Mouse (Mus musculus) yolk sac, embryonic 10.5 days (tissue): ENCODE data around the gene Pparg.

Source experiments
- DNase-seq: peaks from one replicate; pipeline ENCODE4 v3.0.0-alpha.2; 2017; ENCODE audit warnings: low spot score

Pparg gene

DNA sequence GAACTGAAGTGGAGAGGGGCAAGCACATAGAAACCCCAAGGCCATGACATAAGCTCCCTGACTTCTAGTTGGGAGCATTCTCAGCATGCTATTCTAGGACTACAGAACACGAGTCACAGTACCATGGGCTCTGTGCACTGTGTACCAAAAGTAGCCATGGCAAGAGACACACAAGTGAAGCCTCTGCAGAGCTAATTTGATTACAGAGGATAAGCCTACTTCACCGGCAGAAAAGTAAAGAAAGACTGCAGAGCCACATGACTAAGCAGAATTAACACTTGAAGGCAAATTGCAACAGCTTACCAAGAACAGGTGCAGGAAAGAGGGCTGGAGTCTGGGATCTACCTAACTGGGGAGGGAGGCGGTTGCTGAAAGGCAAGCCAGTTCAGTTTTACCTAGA is 103.9 kb downstream of the Pparg start:
- no peak for DNase-seq

DNA sequence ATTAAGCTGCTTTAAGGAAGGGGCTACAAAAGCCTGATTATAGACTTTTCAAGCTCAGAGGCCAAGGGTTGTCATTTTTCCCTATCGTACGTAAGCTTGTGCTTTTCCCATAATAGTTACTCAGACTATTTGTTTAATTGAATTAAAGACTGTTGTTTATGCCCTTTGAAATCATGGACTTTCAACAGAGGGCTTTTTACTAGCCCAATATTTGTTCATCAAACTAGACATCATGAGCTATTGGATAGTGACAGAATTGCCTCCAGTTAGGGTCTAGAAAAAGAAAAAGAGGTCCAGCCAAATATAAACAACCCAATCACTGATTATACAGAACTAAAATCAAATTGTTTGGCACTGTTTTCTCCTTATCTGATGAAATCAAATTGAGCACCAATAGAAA is 104.7 kb downstream of the Pparg start:
- DNase-seq = no peak

DNA sequence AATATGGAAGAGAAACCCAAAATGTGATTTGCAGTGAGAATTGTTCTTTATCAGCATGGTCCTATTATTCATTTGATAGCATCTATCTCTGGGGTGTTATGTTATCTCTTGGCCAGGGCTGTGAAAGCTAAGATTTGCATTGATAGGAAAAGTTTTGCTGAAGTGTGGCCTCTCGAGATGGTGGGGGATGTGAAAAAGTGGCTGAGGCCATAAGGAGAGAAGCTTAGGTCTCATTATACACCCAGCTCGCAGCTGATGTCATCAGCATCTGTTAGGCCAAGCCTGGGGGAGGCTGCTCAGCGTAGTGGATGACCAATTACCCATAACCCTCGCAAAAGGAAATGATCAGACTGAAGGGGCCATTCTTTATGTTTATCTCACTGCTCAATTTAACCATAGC is 105.1 kb downstream of the Pparg start:
- DNase-seq = no peak

DNA sequence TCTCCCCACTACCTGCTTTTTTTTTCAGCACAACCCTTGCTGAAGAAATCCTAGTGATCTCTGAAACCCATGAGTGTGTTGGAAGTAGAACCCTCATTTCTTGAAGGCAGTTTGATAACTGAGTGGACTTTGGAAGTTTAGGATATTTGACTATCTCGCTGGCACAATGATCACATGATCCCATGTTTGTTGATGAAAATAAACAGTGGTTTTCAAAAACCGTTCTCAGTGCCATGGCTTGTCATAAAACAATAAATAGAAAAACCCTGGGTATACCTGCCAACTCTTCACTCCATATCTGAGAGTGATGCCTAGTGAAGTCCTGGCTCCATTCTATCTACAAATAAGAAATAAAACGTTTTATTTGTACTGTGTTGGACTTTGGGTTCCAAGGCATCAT is 105.8 kb downstream of the Pparg start:
- no peak for DNase-seq

DNA sequence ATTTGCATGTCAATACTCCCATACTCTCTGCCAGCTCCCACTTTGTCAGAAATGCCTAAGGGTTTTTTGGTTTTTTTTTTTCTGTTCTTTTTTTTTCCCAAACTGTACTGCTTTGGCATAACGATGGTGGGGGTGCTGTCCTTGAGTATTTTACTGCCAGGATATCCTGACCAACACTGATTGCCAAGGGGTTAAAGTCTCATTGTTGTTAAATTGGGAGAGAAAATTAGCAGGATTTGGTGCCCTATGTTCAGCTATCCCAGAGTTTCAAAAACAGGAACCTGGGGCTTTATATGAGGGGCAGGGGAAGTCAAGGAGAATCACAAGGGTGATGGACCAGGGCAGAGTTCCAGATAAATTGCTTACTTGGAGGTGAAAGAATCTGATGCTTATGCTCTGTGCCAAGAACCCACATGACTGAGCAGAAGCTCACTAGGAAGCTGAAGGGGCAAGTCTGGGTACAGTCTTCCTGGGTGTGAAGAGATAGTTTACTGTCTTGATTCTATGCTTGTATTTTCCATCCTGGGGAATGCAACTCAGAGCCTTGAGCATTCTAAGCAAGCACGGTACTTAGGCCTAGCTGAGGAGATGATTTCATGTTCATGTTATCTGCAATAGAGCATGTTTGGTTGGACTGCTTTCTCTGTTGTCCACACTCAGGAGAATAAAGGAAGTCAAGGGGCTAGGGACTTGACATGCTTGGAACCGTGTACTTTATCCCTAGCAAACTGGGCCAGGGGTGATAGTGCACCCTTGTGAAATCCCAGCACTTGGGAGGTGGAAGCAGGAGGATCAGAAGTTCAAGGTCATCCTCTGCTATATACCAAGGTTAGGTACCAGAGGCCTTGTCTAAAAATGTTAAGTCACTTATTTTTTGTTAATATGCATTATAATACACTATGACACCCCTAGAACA is 109.2 kb downstream of the Pparg start:
- DNase-seq = no peak

DNA sequence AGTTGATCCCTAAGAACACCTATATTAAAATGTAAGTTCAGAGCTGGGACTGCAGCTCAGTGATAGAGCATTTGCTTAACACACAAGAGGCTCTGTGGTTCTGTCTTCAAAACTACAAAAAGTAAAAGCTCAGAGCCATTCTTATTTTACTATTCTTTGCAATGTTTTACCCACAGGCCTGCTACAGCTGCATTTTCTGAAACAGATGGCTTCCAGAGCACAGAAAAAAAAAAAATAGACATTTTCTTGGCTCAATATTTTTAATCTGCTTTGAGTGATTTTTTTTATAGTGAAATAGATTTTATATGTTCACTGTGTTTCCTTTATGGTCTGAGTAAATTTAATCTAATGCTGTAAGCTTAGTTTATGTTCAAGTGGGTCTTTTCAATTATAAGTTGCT is 111.2 kb downstream of the Pparg start:
- DNase-seq = no peak

DNA sequence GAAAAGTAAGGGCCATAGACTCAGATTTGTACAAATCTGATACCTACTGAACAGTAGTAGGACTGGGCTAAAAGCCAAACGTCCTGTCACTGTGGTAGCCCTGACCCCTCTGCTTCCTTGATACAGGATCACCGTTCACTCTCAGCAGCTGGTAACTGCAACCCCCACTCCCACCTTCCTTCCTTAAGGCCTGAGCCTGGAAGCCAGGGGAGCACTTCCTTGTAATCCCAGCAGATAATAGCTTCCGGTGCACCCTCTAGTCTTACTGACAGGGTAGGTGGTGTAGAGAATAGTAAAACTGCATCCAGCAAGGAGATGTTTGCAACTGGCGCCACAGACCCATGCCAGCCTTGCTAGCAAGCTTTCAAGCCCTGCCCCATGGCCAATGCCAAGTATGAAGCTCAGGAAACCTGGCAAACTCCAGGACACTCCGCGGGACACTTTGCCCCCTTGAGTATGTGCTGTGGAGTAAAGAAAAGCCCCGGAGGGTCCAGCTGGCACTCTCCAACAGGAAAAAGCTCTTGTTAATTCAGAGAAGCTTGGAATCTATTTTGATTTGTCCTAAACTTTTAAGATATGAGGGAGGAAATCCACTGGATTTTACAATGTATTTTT is 116.4 kb downstream of the Pparg start:
- DNase-seq = no peak

DNA sequence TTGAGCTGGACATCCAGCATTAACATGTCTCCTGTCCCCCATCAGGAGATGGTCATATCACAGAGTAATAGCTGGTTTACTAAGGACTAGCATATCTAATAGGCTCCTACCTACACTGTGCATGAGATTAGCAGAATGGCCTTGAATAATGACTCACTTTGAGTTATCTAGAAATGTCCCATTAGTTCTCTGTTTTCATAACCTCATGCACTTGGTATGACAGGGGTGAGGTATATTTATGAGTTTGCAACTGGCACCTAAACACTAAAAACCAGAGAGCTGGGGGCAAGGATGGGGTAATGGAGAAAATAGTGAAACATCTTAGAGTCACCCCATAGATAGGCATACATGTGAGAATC is 119.2 kb downstream of the Pparg start:
- DNase-seq = no peak

DNA sequence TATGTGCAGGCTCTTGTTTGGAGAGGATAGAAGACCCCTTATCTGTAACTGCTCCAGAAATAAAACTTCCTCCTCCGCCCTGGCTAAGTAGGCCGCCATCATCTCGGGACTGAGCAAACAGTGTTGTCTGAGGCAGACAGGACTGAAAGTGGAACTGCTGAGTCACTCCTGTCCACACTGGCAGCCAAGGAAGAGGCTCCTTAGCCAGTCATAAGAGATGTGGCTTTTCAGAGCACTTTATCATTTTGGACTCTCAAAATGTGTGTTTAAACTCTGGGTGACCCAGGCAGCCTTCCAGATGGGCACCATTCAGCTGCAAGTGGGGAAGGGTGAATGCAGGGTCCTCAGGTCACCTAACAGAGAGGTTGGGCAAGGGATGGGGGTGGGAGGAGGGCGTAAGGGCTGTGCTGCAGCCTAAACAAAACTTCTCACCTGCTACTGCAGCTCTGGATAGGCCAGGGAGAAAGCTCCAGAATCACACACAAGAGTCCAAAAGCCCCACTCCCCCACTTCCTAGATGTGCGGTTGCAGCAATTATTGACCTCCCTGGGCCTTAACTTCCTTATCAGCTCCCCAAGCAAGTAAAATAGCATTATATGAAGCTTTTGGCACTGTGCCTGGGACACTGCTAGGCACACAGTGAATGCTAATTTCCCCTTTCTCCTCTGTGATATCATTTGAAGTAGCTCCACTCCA is 119.7 kb downstream of the Pparg start:
- DNase-seq = peak; percentile 51

DNA sequence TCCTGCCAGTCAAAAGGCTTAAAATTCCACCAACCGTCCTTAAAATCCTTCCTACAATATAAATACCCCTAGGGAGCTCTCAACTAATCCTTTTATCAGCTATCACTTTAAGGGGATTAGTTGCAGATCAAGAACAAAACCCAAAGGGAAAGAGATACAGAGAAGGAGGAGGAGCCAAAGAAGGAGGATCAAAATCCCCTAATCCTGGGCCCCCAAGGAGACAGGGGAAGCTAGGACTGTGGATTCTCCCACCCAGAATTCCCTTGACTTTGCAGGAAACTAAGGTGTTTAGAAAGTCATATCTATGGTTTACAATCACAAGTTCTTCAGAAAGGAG is 120.2 kb downstream of the Pparg start:
- no peak for DNase-seq

DNA sequence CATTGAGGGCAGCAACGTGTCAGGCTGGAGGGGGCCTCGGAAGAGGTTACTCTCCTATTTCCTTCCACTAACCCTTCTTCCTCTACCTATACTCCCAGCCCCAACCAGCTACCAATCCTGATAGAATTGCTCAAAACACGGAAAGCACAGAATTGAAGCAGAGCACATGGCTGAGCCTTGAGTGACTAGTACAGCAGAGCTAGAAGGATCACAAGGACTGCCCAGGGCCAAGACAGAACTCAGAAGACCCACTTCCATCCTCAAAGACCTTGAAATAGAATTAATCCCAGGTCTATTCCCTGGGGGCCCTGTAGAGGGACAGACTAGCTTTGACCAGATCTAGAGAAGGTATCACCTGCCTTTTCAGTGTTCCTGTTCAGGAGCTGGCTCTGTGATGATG is 120.9 kb downstream of the Pparg start:
- DNase-seq = no peak

DNA sequence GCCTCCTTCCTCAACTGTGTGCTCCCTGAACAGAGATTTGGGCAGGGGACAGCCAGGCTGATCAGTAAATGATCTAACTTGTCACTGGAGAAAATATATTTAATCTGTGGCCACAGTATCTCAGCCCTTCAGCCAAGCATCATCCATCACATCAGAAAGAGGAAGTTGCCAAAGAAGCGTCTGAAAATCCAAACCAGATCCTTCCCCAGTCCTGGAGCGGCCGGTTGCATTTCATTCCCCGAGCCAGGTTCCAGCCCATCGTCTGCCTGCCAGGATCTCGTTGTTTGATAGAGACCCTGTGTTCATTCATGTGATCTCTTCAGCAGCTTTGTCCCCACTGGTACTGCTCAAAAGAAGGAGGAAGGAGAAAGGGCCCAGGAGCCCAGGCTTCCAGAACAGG is 124.9 kb downstream of the Pparg start:
- no peak for DNase-seq

DNA sequence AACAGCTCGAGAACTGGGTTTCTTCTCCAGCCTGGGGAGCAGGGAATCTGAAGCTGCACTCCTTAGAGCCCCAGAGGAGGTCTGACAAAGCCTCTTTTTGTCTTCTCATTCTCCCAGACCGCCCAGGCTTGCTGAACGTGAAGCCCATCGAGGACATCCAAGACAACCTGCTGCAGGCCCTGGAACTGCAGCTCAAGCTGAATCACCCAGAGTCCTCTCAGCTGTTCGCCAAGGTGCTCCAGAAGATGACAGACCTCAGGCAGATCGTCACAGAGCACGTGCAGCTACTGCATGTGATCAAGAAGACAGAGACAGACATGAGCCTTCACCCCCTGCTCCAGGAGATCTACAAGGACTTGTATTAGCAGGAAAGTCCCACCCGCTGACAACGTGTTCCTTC is 129.1 kb downstream of the Pparg start:
- no peak for DNase-seq

DNA sequence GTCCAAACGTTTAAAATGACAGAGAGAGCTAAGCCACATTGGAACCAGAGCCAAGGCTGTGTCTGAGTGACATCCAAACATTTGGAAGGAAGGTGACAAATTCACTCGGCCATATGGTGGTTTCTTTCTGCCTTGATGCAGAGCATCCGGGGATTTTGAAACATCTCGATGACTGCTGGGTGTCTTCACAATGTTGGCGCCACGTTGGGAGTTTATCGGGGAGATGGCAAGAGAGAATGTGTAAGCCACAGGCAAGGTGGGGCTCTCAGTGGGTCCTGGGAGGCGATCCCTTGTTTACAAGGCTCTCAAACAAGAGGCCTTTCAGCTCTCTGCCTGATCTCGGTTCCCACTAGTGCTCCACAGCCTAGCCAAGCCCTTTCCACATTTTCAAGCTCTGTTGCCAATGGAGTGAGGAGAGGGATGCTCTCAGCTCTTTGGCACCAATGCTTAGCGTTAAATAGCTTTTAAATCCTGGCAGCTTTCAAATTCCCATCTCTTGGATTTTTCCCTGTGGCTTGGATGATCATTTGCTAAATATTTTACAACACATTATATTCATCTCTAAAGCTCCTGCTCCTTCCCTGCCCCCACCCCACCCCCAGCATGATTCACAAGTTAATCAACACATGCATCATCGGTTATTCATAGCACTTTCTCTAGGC is 132.3 kb downstream of the Pparg start:
- no peak for DNase-seq

DNA sequence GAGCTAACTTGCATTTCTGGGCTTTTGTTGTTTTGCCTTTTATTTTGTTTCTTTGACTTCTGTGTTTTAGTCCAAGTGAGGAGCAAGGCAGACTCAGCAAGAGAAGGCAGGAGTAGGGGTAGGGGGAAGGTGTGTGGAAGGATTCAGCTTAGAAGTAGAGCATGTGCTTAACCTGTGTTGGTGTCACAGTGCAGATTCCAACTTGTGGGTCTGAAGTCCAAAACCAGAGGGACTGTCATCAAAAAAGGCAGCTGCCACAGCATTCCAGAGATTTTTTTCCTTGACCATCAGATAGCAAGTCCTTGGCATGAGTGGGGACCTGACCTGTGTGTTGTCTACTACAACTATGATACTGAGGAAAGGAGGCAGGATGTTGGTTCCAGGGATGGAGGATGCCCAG is 133.1 kb downstream of the Pparg start:
- peak; percentile 55 for DNase-seq

DNA sequence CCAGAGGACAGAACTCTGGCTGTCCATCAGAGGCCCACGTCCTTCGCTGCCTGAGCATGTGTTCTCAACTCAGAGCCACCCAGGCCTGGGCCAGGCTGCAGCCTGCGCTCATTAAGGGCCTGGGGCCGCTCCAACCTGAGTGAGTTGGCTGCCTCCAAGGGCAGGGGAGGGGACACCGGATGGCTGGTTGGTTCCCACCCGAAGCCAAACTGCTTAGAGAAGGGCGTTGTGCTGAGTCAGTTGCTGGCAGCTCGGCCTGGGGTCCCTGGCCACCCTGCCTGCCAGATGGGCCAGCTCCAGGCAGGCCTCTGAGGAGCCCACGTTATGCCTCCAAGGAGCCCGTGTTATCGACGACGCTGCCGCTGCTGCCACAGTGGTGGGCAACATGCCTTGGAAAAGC is 138.8 kb downstream of the Pparg start:
- no peak for DNase-seq

DNA sequence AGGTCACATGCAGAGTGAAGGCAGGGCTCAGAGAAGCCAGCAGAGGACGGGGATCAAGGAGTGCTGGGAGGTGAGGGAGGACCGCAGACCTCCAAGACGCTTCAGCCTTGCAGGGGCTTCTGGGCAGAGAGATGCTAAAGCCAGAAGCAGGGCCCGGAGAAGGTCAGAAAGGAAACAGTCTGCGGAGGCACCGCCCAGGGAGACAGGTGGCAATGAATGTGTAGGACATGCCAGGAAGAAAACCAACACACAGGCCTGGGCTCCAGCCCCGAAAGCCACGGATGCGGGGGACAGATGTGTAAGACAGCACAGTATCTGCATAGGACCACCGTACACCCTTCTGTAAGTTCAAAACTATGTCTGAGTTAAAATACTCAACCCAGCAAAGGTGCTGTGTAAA is 139.5 kb downstream of the Pparg start:
- DNase-seq = no peak

DNA sequence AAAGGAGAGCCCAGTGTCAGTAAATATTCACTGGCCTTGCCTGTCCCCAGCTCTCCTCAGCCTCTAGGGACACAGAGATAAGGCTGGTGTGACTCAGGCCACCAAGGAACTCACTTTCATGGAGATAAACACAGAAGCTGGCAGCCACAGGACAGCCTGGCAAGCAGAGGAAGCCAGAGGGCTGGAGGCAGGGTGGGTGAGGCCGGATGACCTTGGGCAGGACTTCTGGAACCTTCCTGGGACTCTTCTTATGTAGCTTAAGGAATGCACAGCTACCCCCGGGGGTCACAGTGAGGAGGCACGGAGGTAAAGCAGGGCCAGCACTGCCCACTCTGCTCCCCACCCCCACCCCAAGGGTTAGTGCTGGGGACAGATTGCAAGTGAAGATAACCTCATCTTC is 140.4 kb downstream of the Pparg start:
- no peak for DNase-seq

DNA sequence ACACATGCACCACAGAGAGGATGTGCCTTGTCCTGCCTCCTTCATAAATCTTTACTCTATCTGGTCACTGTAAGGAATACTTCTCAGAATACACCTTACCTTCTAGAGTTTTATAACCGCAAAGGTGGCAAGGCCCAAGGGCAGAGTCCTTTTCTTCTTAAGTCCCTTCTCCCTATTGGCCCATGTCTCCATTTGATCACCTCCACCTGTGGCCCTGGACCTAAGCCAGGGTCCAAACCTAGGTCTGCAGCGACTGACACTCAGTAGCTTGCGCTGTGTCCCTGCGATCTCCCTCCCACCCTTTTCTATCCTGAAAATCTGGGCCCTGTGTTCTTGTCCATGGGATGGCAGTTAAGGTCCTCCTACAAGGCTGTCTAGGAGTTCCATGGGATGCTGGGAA is 142.3 kb downstream of the Pparg start:
- DNase-seq = no peak

DNA sequence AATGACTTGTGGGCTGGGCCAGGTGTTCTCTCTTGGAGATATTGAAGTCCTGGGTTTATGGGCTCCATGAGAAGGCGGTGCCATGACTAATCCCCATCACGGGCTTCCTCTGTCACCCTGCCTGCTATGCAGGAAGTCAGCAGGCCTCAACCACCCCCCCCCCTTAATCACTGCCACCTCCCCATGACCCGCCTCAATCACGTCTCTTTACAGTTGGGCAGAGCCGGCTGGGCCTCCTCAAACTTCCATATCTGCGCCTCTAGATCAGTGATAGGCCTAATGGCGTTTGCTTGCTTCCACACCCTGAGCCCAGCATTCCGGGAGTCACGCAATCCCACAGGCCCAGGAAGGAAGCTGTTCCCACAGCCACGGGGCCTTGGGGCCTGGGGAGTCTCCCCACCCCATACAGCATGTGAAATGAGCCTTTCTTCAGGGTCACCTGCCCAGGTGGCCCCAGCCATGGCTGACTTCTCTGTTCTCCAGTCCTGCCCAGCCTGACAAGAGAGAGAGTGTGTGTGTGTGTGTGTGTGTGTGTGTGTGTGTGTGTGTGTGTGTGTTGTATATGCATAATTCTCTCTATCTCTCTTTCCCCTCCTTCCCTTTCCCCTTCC is 142.9 kb downstream of the Pparg start:
- DNase-seq = no peak

DNA sequence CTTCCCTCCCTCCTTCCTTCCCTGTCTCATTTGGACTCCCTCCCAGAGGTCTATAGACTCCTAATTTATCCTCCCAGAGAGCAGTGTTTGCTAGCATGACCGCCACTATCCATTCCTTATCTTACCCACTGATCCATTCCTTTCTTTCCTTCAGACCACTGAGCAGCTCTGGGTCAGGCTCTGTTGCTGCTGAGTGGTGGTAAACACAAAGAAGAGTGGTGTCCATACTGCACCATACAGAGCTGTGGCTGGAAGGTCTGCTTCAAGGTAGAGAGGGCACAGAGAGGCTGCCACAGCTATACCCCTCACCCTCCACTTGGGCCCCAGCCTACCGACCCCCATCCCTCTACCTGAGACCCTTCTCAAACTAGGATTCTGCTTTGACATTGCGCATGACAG is 143.4 kb downstream of the Pparg start:
- DNase-seq = no peak

DNA sequence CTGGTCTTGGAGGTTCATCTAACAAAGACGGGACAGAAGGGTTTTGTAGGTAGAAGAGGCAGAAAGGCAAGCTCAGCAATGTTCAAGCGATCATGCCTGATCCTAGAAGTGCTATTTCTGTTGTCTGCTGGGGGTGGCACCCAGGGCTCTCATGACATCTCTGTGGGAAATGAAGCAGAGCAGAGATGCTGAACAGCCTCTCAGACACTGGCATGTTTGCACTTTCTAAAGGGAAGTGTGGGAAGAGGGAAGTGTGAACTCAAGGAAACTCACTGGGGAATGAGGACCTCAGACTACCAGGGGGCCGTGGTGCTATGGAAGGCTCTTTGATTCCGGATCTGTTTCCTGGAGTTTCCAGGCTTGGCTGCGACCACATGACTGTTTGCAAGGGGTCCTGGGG is 144.2 kb downstream of the Pparg start:
- no peak for DNase-seq
